Mouse (Mus musculus) liver, embryonic 14.5 days (tissue): ENCODE data around the gene Supt20.

Experiments
- CTCF ChIP-seq: IDR thresholded peaks from 2 replicates; pipeline ENCODE4 v1.5.1; 2016; ENCODE audit warnings: antibody characterized with exemption, low read depth, control low read depth
- EP300 ChIP-seq: IDR thresholded peaks from 2 replicates; pipeline ENCODE4 v1.6.1; 2016; ENCODE audit warnings: antibody characterized with exemption, low read depth

DNA sequence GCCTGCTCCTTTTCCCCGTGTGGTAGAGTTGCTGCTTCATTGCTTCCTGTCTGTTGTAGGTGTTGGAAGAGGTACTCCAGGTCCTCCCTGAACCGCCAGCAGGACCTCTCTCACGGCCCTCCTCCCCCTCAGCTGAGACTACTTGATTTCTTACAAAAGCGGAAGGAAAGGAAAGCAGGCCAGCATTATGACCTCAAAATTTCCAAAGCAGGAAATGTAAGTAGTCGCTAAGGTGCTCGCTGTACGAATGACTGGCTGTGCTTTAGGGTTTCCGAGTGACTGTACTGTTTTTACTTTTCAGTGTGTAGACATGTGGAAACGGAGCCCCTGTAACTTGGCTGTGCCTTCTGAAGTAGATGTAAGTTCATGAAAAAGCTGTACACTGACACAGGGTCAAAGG, 16.4 kb downstream of the Supt20 start:
- TF ChIP-seq EP300 (no peak), CTCF (no peak)
